Mouse (Mus musculus) 3134 (cell line): ENCODE results near the gene Pax7.

Experiments
- DNase-seq: peaks from one replicate; pipeline ENCODE4 v3.0.0-alpha.2; 2011; ENCODE audit warnings: low spot score; ENCODE audit not compliant: insufficient read length; ENCODE audit errors: extremely low read depth

Gene Pax7

DNA sequence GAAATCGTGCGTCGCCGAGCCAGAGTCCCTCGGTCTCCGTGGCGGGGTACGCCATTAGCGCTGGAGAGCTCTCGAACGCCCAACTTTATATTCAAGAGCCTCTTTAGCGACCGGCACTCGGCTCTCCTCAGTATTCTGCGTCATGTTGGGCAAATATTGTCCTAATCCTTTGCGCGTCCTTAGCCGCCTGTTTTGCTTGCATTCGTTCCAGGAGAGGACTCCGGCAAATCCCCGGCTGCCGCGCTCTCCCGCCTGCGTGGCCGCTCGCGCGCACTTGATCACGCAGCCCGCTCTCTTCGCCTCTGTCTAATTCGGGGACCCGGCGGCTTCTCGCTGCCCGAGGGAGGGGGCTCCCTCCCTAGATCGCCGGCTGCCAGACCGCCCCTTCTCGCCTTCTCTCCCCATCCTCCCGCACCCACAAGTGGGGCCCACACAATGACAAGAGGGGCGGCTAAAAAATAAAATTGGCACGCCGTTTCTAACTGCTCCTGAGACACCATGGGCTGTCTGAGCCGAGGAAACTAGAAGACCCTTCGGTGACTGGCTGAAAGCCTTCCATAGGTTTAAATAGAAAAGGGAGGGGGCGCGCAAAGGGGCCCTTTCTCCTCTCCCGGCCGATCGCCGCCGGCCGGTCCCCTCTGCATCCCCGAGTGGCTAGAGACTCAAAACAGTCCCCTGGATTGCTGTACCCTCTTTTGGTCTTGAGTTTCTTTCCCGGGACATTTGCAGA, 1.7 kb downstream of the Pax7 start:
- DNase-seq, result no peak

DNA sequence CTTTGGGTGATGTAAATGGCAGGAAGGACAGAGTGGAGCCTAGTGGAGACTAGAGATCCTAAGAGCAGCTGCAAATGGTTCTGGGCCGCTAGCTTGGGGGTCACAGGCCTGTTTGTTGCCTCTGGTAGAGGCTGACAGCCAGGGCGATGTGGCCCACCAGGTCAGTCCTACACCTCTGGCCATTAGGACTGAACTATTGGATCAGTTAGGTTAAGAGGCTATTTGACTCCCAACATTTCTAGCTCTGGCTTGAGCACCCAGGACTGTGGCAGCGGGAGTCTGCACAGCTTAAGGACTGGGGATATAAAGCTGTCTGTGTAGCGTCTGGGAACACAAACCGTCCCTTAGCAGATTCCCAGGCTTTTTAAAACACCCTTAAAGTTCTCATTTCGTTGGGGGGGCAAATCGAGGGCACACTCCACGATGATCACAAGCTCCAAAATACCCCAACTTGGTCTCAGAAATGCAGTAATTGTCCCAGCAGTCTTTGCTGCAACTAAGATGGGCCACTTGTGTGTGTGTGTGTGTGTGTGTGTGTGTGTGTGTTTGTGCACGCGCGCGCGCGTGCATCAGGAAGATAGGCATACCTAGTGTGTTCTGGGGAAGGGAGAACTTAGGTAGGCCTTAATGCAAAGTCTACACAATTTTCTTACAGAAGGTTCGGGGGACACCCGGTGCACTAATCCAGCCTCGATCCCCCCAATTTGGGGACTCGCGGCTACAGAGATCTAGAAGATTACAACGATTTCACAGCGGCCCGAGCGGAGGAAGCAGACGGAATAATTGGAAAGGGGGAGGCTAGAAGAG, 2.5 kb downstream of the Pax7 start:
- DNase-seq, result no peak

DNA sequence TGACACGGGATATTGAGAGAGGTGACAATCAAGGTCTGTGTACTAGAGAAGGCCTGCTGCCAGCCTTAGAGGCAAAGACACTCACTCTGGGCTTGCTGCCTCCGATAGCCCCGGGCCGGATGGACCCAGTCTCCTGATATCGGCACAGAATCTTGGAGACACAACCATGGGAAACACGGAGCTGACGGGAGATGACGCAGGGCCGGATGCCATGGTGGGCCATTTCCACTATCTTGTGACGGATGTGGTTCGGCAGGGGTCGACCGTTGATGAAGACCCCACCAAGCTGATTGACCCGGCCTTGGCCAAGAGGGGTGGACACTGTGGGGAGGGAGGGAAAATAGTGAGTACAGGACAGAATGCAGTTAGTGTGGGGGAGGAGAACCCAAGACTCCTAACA, 3.3 kb downstream of the Pax7 start:
- no peak for DNase-seq

DNA sequence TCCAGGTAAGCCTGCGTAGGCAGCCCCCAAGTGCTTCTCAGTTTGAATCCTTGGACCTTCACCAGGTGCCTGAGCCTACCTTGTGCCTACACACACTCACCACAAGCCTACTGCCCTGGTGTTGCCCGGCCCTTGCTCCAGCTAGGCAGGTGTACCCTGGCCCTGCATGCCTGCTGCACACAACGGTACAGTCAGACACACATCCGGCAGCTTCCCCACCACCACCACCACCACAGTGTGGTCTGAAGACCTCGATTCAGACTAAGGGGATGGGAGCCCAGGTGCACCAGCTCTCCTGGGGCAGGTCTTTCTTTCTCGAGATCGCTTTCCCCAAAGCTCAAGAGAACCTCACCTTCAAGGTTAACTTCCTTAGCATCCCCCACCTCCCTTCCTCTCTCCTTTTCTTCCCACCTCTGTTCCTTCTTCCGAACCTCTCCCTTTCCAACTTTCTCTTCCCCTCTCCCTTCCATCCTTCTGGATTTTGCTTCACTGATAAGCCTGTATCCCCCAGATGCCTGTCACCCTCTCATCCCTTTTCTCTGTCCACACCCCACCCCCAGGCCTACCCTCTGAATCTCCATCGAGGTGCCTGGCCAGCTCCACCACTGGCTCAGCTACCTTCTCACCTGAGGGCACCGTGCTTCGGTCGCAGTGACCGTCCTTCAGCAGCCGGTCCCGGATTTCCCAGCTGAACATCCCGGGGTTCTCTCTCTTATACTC, 4.3 kb downstream of the Pax7 start:
- DNase-seq, result no peak

DNA sequence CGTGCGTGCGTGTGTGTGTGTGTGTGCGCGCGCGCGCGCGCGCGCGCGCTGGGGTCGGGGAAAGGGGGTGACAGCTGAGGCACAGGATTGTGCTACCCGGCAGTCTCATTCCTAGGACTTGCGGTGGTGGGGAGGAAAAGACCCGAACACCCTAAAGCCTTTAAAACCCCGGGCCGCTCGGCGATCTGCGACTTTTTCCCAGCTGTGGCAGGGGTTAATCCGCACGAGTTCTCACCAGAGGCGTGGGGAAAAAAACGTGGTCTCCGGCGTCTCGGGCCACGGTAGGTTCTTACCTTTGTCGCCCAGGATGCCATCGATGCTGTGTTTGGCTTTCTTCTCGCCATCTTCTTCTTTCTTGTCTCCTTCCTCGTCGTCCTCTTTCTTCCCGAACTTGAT, 5.0 kb downstream of the Pax7 start:
- no peak for DNase-seq

DNA sequence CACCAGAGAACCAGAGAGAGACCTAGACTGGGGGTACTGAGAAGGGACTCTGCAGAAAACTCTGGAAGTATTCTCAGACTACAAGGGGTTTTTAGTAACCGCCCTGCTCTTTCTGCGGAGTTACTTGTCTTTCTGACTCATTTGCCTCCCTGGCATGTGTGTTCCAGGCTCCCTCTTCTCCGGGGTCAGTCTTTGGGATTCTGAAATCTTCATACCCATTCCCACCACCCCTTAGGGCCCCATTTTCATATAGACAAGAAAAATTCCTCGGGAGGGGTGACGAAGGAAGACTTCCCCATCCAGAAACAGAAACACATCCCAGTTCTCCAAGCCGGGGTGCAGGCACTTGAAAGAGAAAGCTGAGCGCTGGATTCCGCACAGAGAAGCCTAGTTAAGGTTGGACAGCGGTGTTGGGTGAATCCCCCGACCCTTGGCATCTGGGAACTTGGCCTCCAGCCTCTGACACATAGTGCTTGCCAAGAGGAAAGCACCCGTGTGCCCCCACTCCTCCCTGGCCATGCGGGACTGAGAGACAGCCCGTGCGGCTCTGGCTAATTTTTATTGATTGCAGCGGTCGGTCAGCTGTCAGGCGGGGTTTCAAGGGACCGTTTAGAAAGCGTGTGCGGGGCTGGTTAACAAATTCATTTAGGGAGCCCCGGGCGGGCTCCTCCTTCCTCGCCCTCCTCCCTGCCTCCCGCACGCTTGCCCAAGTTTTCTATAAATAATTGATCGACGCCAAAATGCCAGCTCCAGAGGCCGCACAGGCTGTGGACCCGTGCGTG, 5.6 kb downstream of the Pax7 start:
- no peak for DNase-seq

DNA sequence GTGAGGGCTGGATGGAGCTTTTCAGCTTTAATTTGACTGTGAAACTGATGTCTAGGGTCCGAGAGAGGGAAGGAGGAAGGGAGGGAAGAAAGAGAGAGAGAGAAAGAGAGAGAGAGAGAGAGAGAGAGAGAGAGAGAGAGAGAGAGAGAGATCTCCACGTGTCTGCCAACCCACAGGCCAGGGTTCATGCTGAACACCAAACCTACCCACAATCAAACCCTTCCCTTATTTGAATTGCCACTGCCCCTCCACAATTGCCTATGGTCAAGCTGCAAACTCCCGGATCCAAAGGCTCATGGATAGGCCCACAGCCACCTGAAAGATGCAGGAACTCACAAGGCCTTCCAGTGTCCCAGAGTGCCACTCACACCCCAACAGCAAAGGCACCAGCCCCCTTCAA, 7.1 kb downstream of the Pax7 start:
- DNase-seq, result no peak

DNA sequence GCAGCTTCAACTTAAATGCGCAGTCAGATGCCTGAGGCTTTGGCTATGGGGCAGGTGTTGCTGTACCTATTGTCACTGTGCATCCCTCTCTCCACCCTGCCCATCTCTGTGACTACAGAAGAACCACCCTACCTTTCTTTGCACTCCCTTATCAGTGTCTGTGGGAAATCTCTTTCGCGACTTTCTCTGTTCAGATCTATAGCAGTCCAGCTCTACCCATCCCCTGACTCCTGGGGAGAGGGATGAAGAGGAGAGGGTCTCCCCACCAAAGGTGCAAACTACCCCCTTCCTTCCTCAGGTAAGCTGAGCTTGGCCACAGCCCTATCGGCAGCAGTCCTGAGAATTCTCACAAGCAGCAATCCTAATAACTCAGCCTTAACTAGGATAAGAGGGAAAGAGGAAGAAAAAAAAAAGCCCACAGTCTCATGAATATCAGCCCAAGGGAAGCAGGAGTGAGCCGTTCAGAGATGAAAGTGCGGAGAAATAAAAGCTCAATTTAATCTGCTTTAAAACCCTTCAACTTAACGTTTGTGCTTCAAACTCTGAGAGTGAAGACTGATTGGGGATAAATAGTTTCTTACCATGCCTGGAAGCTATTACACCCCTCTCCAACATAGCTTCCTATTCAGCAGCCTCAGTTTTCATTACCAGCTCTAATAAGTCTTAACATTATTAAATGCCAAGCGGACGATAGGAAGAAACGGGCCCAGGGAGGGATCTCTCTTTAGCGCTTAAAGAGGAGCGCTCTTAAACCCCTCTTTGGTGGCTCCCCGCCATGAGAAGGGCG, 7.8 kb downstream of the Pax7 start:
- no peak for DNase-seq

DNA sequence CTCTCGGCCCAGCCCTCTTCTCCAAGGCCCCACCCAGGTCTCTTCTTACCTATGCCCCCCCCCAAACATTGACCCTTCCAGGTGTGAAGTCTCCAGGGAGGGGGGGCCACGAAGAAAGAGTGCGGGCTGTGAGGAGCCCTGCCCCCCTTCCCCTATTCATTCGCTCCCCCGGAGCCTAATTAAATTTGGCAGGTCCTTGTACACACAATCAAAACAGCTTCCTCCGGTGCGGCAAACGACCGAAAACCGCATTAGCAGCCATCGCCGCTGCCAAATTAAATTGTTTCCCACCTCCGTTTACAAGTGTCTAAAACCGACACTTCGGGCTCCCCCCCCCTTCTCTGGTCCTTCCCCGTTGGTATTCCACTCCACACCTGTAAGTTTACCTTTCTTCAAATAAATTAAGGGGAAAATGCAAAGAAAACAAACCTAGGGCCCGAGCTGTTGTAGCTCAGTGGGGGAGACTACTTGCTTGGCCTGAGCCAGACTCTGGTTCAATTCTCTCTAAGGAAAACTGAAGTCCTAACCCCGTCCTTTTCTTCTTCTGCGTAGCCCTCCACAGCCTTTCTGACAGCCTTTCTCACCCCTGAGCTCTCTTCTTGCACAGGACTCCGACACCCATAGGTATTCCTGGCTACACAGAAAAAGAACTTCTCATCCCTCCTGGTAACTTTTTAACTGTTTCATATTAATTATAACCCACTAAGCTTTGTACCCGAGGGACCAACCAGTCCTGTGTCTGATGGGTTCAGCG, 8.6 kb downstream of the Pax7 start:
- no peak for DNase-seq

DNA sequence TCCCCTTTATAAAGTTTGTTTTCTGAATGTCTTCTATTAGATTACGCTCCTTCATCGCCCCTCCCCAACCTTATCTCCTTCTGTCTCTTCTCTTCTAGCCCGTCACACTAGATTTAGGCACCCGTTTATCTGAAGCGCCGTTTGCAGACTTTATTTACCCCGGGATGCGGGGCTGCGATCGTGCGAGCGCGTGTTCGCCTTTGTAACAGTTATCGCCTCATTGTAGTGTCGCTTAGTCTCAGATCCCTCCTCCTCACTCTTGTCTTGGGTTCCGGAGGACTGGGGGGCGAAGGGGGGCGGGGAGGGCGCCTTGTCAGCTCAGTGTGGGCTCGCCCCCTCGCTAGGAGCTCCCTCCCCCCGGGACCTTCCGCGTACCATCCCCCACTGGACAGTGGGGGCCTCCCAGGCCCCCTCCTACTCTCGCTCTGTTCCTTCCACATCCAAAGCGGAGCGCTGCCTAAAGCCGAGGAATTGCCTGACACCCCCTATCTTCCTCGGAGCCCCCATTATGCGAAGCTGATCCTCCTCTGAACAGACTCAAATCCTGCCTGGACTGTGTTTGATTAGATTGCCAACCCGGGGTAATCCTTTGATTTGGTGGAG, 9.4 kb downstream of the Pax7 start:
- no peak for DNase-seq

DNA sequence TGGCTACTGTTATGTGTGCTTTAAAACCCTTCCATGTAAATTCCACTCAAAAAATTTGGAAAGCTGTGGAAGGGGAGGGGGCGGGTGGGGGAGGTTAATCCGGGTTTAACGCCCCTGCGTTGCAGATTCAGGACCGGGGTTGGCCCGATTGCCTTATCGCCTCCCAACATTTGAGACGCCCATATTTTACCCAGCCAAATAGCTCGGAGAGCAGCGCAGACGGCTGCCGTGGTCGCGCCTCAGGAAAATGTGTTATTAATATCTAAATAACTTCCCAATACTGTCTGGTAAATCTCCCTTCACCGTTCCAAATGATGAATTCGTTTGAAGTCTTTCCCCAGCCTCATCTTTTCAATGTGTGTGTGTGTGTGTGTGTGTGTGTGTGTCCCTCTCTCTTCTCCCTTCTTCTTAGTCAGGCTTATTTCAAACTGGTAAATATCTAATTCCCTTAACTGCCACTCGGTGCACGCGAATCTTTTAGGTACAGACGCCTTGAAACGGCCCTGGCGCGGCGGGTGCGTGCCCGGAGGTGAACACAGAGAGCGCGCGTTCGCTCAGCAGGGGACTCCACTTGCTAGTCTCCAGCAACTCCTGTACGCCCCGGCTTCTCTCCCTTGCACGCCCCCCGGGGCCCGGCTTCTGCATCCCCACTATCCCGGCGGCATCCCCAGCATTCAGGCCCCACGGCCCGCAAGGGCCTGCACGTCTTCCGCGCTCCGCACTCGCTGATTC, 10.0 kb downstream of the Pax7 start:
- no peak for DNase-seq

DNA sequence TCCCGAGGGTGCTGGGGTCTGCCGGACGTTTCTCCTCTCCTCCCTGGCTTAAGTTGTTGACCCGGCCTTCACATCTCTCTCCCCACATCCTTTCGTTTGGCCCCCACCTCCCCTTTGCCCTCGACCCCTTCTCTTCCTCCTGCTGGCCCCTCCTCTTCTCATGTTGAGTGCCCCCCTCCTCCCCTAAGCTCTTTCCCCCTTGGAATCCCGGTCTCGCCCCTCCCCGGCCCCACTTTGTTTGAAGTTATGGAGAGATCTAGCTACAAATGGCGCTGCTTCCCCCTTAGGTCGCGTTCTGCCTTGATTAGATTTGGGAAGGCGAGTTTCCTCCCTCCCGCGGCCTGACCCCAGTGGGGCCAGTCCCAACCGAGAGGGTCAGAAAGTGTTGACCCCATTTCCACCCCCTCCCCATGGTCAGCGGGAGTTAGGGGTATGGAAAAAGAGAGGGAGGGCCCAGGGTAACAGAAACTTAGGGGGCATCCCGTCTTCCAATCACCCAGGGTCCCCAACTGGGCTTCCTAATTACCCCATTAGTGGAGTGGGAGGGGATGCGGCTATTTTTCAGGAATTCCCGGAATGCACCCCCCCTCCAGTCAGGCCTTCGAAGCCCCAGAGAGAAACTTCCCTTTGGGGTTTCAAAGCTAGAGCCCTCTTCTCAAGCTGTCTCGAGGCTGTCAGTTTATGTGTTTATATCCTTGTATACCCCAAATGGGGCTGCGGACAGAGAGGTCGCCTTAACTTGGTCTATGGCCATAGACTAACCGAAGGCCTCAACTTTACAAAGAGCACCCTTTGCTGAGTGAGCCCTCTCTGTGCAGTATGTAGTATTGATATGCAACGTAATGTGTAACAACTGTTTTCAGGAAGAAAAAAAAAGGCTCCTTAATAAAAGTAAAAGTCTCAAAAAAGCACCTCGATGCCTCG, 10.9 kb downstream of the Pax7 start:
- no peak for DNase-seq

DNA sequence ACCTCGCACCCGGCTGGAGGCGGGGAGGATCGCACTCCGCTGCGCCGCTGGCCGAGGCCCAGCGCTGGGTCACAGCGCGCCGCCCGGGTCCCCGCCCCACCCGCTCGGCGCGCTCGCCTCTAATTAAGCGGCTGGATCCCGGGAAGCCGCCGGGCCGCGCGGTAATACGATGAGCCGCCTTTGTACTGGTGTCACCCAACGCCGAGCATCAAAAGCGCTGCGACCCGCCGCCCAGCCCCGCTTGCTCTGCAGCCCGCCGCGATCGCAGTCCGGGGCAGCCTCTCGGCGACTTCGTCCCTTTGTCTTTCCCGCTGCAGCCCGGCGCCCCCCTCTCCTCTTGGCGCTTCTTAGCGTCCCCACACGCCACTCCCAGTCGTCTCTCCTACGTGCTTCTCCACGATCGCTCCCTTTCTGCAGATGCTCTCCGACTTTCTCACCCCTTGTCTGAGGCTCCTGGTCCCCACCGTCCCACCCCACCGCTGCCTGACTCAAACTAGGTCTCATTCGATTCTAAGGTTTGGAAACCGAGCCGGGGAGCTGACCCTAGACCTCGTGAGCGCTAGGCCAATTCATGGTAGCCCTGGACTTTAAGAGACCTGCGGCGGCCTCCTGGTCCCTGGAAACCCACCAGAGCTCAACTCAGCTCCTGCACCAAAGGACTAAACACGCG, 11.7 kb downstream of the Pax7 start:
- DNase-seq, result no peak

DNA sequence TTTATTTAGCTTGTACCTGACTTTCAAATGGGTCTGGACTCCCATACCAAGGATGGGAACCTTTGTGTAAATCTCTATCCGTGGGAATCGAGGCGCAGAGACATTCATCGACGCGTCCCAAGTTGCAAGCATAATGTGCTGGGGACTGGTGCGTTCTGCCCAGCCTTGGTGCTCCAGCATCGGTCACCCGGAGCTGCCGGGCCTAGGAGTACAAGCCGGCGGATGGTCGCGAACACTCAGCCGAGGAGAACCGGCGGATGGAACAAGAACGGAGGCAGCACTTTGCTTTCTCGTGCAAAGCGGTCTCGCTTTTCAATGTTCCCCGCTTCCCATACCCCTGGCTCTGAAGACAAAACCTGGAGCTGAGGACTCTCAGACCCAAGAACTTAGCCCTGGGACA, 12.3 kb downstream of the Pax7 start:
- DNase-seq, result no peak

DNA sequence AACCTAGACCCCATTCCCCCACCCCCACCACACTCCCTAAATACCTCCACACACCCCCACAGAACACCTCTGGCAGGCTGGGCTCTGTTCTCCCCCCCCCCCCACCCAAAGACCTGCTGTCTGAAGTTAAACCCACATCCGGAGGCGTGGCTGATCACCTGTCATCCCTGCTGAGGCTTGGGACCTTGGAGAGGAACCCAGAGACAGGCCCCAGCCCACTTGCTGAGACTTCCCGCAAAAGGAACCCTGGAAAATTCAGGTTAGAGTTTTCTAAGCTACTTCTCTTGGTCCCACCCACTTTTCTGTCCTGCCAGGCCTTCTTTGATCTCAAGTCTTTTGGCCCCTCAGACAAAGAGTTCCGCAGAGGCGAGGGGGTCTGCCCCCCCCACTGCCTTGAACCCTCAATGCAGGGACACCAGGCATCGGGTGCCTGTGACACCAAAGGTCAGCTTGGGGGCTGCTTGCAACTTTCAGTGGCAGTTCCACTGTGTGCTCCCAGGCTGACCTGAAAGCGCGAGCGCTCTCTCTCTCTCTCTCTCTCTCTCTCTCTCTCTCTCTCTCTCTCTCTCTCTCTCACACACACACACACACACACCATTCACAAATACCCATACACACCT, 13.8 kb downstream of the Pax7 start:
- DNase-seq, result no peak

DNA sequence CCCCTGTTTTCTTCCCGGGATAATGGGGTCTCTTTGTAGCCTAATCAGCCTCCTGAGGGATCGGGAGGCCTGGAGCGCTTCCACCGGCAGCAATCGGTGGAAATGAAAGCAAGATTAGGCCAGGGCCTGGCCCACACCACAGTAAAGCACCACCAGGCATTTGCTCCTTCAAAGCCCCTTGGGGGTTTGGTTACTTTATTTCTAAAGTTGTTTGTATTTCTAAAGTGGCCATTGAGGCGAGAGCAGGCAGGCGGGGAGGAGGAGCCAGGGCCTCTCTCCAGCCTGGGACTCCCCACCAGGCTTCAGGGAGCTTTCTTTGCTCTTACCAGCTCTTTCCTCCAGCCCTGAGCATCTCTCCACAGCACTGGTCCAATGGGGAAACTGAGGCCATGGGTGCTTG, 15.2 kb downstream of the Pax7 start:
- no peak for DNase-seq
